Mouse (Mus musculus) CH12.LX (cell line): ENCODE results near the gene Lrp11. TPM values are rescaled to one million over a fixed set of nuclear protein-coding genes. Genes with fewer than 3 reads are reported as not detected.
"Not testable (repeated sequence)": the region's sequence is repeated elsewhere in the genome, so short reads cannot be mapped to it uniquely, and the experiment has no call there.

Experiments
- DNase-seq: peaks from one replicate; pipeline ENCODE4 v3.0.0-alpha.2; 2013; ENCODE audit errors: extremely low read depth
- H3K27ac ChIP-seq: 2 replicates; pipeline ENCODE4 v1.5.1; 2012; ENCODE audit warnings: low read depth, mild to moderate bottlenecking, control low read depth, moderate library complexity; ENCODE audit not compliant: insufficient read depth
- H3K27me3 ChIP-seq: replicated peaks from 2 replicates; pipeline ENCODE3; 2012; ENCODE audit warnings: inconsistent platforms
- H3K36me3 ChIP-seq, 2 experiments: replicated peaks in 1 of 2; 2 replicates each; pipeline versions ENCODE3 to v1.6.1; 2012; ENCODE audit warnings: inconsistent platforms in 1 of 2, low read length in 1 of 2, mild to moderate bottlenecking in 1 of 2, mixed read lengths in 1 of 2, moderate library complexity in 1 of 2; ENCODE audit not compliant: control insufficient read depth in 1 of 2, insufficient read depth in 1 of 2
- H3K4me1 ChIP-seq, 2 experiments: 2 replicates each; pipeline ENCODE4 v1.6.1; 2012; ENCODE audit warnings: inconsistent platforms in 1 of 2, moderate library complexity in 1 of 2; ENCODE audit not compliant: insufficient read depth in 2 of 2, control insufficient read depth in 1 of 2
- H3K4me2 ChIP-seq: 2 replicates; pipeline ENCODE4 v1.6.1; 2012; ENCODE audit warnings: low read depth, mild to moderate bottlenecking, control low read depth; ENCODE audit not compliant: poor library complexity, insufficient read depth, severe bottlenecking
- H3K4me3 ChIP-seq, 3 experiments: fragments of 150-350 bp in 1 of 3; sonication (generic) in 1 of 3; replicated peaks in 1 of 3; 2 replicates each; pipeline versions ENCODE3 to v1.5.1; 2011 to 2012; ENCODE audit warnings: low read depth in 2 of 3, low read length in 2 of 3, mild to moderate bottlenecking in 2 of 3, moderate library complexity in 2 of 3, control low read depth in 1 of 3, improper control_type of control experiment in 1 of 3, inconsistent platforms in 1 of 3, mixed read lengths in 1 of 3; ENCODE audit not compliant: poor library complexity in 1 of 3
- H3K79me2 ChIP-seq: replicated peaks from 2 replicates; pipeline ENCODE4 v1.6.1; 2012; ENCODE audit warnings: mild to moderate bottlenecking, moderate library complexity; ENCODE audit not compliant: control insufficient read depth, poor library complexity, insufficient read depth, severe bottlenecking; ENCODE audit errors: extremely low read depth
- H3K9ac ChIP-seq: 2 replicates; pipeline ENCODE4 v1.6.1; 2012; ENCODE audit warnings: low read depth, mild to moderate bottlenecking, control low read depth, moderate library complexity; ENCODE audit not compliant: insufficient read depth
- H3K9me3 ChIP-seq: replicated peaks from 2 replicates; pipeline ENCODE3; 2012; ENCODE audit warnings: low read length, inconsistent platforms, mixed read lengths
- CHD1 ChIP-seq: IDR thresholded peaks from 2 replicates; pipeline ENCODE4 v1.6.1; 2012; ENCODE audit warnings: low read depth, low read length, improper control_type of control experiment, inconsistent platforms
- CHD2 ChIP-seq: IDR thresholded peaks from 2 replicates; pipeline ENCODE4 v1.6.1; 2011; ENCODE audit warnings: low read length, improper control_type of control experiment
- ETS1 ChIP-seq: conservative IDR thresholded peaks from 2 replicates; pipeline ENCODE4 v1.6.1; 2012; ENCODE audit warnings: low read depth, mild to moderate bottlenecking, inconsistent platforms, low read length, improper control_type of control experiment, moderate library complexity
- GABPA ChIP-seq: IDR thresholded peaks from 2 replicates; pipeline ENCODE4 v1.6.1; 2012; ENCODE audit warnings: low read depth, low read length, improper control_type of control experiment, inconsistent platforms; ENCODE audit not compliant: insufficient replicate concordance
- MEF2A ChIP-seq: IDR thresholded peaks from 2 replicates; pipeline ENCODE4 v1.6.1; 2014; ENCODE audit warnings: low read depth, mild to moderate bottlenecking, inconsistent platforms, low read length, improper control_type of control experiment, borderline replicate concordance
- NELFE ChIP-seq: IDR thresholded peaks from 2 replicates; pipeline ENCODE4 v1.6.1; 2011; ENCODE audit warnings: low read depth, low read length, improper control_type of control experiment
- SMC3 ChIP-seq: IDR thresholded peaks from 2 replicates; pipeline ENCODE4 v1.6.1; 2011; ENCODE audit warnings: low read depth, low read length, improper control_type of control experiment
- USF1 ChIP-seq: IDR thresholded peaks from 2 replicates; pipeline ENCODE4 v1.6.1; 2014; ENCODE audit warnings: low read depth, mild to moderate bottlenecking, inconsistent platforms, low read length, improper control_type of control experiment
- USF2 ChIP-seq: conservative IDR thresholded peaks from 2 replicates; pipeline ENCODE4 v1.6.1; 2011; ENCODE audit warnings: low read depth, low read length, improper control_type of control experiment
- ZNF384 ChIP-seq: IDR thresholded peaks from 2 replicates; pipeline ENCODE4 v1.6.1; 2012; ENCODE audit warnings: low read depth, low read length, improper control_type of control experiment, inconsistent platforms
- dilution Hi-C: fragments of 300-500 bp; cut with MboI; formaldehyde crosslinking; loops from 2 replicates; pipeline ENCODE4 v1.14.3; 2020; ENCODE audit warnings: low sequenced_read_pairs; ENCODE audit not compliant: extremely low pct_unique_long_range_greater_than_20kb, extremely low pct_ligation_motif_present
- in situ Hi-C: fragments of 300-500 bp; cut with MboI; formaldehyde crosslinking; loops from 3 replicates; pipeline ENCODE4 v1.14.3; 2019; ENCODE audit warnings: low sequenced_read_pairs, low pct_ligation_motif_present, low pct_unique_long_range_greater_than_20kb, mixed read lengths
- polyA plus RNA-seq: library from polyadenylated mRNA; unstranded; fragments of >175 nt; gene quantifications from 2 replicates; pipeline ENCODE4 v1.2.1, GENCODE M21; 2012; ENCODE audit warnings: low read depth; ENCODE audit not compliant: insufficient read length
- total RNA-seq, 2 experiments: library from RNA; depleted of rRNA; stranded (reverse); fragments of 300-350 nt in 1 of 2; fragments of >200 nt in 1 of 2; gene quantifications; 2 replicates each; pipeline ENCODE4 v1.2.3; 2012 to 2014

Lrp11 gene
- total and polyA plus RNA-seq, 3 experiments = 4.7 to 6.0 (median 4.9) TPM

DNA sequence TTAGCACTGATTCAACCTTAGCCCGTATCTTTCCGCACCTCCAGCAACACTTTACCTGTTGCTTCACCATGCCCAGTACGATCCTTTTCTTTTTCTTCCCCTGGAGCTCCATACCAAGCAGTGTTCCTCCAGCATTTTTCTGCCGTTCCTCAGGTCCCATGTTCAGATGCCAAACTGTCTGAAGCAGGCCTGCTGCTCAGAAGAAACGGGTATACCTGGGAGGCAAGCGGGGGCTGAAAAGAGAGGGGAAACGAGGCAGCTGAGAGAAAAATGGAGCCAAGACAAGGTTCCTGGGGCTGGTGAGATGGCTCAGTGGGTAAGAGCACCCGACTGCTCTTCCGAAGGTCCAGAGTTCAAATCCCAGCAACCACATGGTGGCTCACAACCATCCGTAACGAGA lies 27.5 kb downstream of the Lrp11 start:
- H3K4me3 ChIP-seq, H3K4me2 ChIP-seq, in situ Hi-C loops, DNase-seq, H3K4me1 ChIP-seq, H3K9me3 ChIP-seq, H3K27me3 ChIP-seq, H3K9ac ChIP-seq, dilution Hi-C loops, H3K36me3 ChIP-seq, H3K27ac ChIP-seq, H3K79me2 ChIP-seq: not testable (repeated sequence)

DNA sequence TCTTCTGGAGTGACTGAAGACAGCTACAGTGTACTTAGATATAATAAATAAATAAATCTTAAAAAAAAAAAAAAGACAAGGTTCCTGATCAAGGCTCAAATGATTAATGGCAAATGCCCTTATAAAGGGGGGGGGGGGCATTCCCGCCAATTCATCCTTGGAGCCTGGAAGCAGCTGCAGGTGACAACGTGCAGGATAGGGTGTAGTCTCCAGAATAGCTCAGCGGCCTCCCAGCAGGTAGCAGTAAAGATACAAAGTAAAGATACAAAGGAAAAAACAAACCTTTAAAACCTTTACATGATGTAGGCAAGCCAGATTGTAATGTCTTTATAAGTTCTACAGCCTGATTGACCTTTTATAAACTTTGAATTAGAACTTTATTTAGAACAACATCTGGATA lies 28.0 kb downstream of the Lrp11 start:
- DNase-seq, in situ Hi-C loops, dilution Hi-C loops: not testable (repeated sequence)

DNA sequence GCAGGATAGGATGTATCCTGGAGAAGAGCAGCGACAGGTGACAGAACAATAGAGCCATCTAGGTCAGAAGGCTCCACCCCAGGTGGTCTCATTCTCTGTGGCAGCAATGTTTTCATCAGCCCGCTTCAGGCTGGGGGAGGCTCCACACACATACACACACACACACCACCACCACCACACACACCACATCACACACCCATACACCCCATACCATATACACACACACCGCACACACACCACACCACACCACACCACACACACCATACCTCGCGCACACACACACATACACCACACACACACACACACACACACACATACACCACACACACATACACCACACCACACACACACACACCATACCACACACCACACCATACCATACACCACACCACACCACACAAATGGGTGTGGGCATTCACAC lies 30.2 kb downstream of the Lrp11 start:
- no peak overlapping the region for H3K4me2 ChIP-seq
- dilution Hi-C loops (no loop called here), in situ Hi-C loops (no loop called here)
- H3K4me3 ChIP-seq = no peak overlapping the region
- TF ChIP-seq NELFE = no peak
- TF ChIP-seq USF1 = no peak
- TF ChIP-seq CHD1 = no peak
- TF ChIP-seq SMC3 = no peak
- TF ChIP-seq MEF2A = no peak
- no peak for TF ChIP-seq GABPA
- TF ChIP-seq USF2 = no peak
- TF ChIP-seq ZNF384 = no peak
- no peak for TF ChIP-seq ETS1
- TF ChIP-seq CHD2 = no peak
- no peak overlapping the region for H3K27ac ChIP-seq
- no peaks in the 10 kb centered on the region for H3K27me3 ChIP-seq
- no peaks in the 10 kb centered on the region for H3K9me3 ChIP-seq
- peaks cover 0 to 10% of the 10 kb centered on the region in 2 experiments; a peak in 2 of 4 replicates for H3K4me1 ChIP-seq
- no peaks in the 10 kb centered on the region for H3K79me2 ChIP-seq
- DNase-seq = no peak
- peaks cover 0 to 14% of the 10 kb centered on the region in 2 experiments for H3K36me3 ChIP-seq
- no peak overlapping the region for H3K9ac ChIP-seq

More for the DNA sequence above, 28.0 kb downstream of the Lrp11 start:
- not testable (repeated sequence) for H3K9me3 ChIP-seq, H3K79me2 ChIP-seq, H3K36me3 ChIP-seq, H3K4me2 ChIP-seq, H3K4me1 ChIP-seq, H3K27me3 ChIP-seq, H3K27ac ChIP-seq, H3K4me3 ChIP-seq, H3K9ac ChIP-seq
